Mouse (Mus musculus): ENCODE results near the gene Pgap2.

- TF ChIP-seq CTCF (conservative IDR thresholded peaks at IDR 0.05; ENCODE audit: low read length) = no peak
- TF ChIP-seq NANOG (IDR thresholded peaks at IDR 0.05; ENCODE audit: borderline replicate concordance, low read length) = no peak
Observed at GRCm38 (mm10) chr7:102222830-102223556, 13.0 kb downstream of the Pgap2 start.

Measured in E14TG2a.4 (cell line).